Mouse (Mus musculus): ENCODE results near the gene Cct7.

Cct7 gene

GRCm38 (mm10) chr6:85452816-85453215 lies 1.5 kb downstream of the Cct7 start:
- DNase-seq (ENCODE audit: low spot score): peak; percentile 42

- no peak for DNase-seq (ENCODE audit: low spot score)
Observed at GRCm38 (mm10) chr6:85459621-85460020, 8.3 kb downstream of the Cct7 start.

GRCm38 (mm10) chr6:85465381-85465780 lies 14.1 kb downstream of the Cct7 start:
- DNase-seq (ENCODE audit: low spot score): no peak

- no peak for DNase-seq (ENCODE audit: low spot score)
Observed at GRCm38 (mm10) chr6:85469660-85470430, 18.5 kb downstream of the Cct7 start.

GRCm38 (mm10) chr6:85471962-85472361 lies 20.6 kb downstream of the Cct7 start:
- no peak for DNase-seq (ENCODE audit: low spot score)

GRCm38 (mm10) chr6:85472542-85472941 lies 21.2 kb downstream of the Cct7 start:
- DNase-seq (ENCODE audit: low spot score): no peak

GRCm38 (mm10) chr6:85475581-85475980 lies 24.3 kb downstream of the Cct7 start:
- DNase-seq (ENCODE audit: low spot score): no peak

GRCm38 (mm10) chr6:85477366-85477917 lies 26.1 kb downstream of the Cct7 start:
- DNase-seq (ENCODE audit: low spot score): peak; percentile 14

GRCm38 (mm10) chr6:85478416-85478815 lies 27.1 kb downstream of the Cct7 start:
- DNase-seq (ENCODE audit: low spot score): no peak

GRCm38 (mm10) chr6:85479979-85480378 lies 28.7 kb downstream of the Cct7 start:
- DNase-seq (ENCODE audit: low spot score): no peak

- no peak for DNase-seq (ENCODE audit: low spot score)
Observed at GRCm38 (mm10) chr6:85480685-85481084, 29.4 kb downstream of the Cct7 start.

- DNase-seq (ENCODE audit: low spot score): no peak
Observed at GRCm38 (mm10) chr6:85483843-85484721, 32.8 kb downstream of the Cct7 start.

- DNase-seq (ENCODE audit: low spot score): no peak
Observed at GRCm38 (mm10) chr6:85485738-85486137, 34.4 kb downstream of the Cct7 start.

- no peak for DNase-seq (ENCODE audit: low spot score)
Observed at GRCm38 (mm10) chr6:85488510-85488909, 37.2 kb downstream of the Cct7 start.

GRCm38 (mm10) chr6:85489717-85490116 lies 38.4 kb downstream of the Cct7 start:
- no peak for DNase-seq (ENCODE audit: low spot score)

GRCm38 (mm10) chr6:85490252-85490651 lies 38.9 kb downstream of the Cct7 start:
- no peak for DNase-seq (ENCODE audit: low spot score)

- no peak for DNase-seq (ENCODE audit: low spot score)
Observed at GRCm38 (mm10) chr6:85491606-85492005, 40.3 kb downstream of the Cct7 start.

GRCm38 (mm10) chr6:85496976-85497375 lies 45.7 kb downstream of the Cct7 start:
- no peak for DNase-seq (ENCODE audit: low spot score)

- no peak for DNase-seq (ENCODE audit: low spot score)
Observed at GRCm38 (mm10) chr6:85498147-85498546, 46.8 kb downstream of the Cct7 start.

GRCm38 (mm10) chr6:85500416-85500815 lies 49.1 kb downstream of the Cct7 start:
- no peak for DNase-seq (ENCODE audit: low spot score)

- no peak for DNase-seq (ENCODE audit: low spot score)
Observed at GRCm38 (mm10) chr6:85501571-85502102, 50.3 kb downstream of the Cct7 start.

GRCm38 (mm10) chr6:85502103-85502910 lies 51.0 kb downstream of the Cct7 start:
- DNase-seq (ENCODE audit: low spot score): no peak

All from spleen, adult 12 weeks (tissue).